Mouse (Mus musculus) ES-Bruce4 (cell line): ENCODE measurements at regions not wholly inside any gene's neighbourhood (a gene's known extent, or its start where the extent isn't known, plus 50 kb on each side); places are given as distances from the start of the nearest gene placed in this dataset.

ENCODE experiments used
- CTCF ChIP-seq: IDR thresholded peaks from one replicate; pipeline ENCODE4 v1.8.1; 2011; ENCODE audit warnings: low read depth, low read length
- EP300 ChIP-seq: IDR thresholded peaks from 2 replicates; pipeline ENCODE4 v1.6.1; 2011; ENCODE audit warnings: low read depth, low read length; ENCODE audit not compliant: insufficient read depth
- POLR2A ChIP-seq: IDR thresholded peaks from one replicate; pipeline ENCODE4 v1.8.1; 2011; ENCODE audit warnings: low read length; ENCODE audit not compliant: insufficient read depth

DNA sequence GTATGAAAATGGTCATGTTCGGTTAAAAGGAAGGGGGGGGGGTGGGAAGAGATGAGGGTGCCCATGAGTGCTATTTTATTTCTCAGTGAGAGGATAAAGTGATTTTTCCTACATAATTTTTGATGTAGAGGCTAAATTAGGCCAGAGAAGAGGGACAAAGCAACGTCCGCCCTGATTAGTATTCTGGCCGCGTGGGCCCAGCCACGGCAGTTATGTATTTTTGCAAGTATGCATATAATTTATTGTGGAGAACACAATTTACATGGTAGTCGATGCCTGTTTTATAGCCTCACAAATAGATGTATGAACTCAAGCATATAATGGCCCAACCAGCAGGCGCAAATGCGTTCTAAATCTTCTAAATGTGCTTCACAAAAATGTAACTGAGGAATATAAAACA is 132.8 kb downstream of the Mrm1 start:
- TF ChIP-seq POLR2A (no peak), CTCF (no peak), EP300 (no peak)
